Mouse (Mus musculus) kidney, embryonic 15.5 days (tissue): ENCODE data around the gene Itga3. TPM values are rescaled to one million over a fixed set of nuclear protein-coding genes. Genes with fewer than 3 reads are reported as not detected.

Source experiments
- ATAC-seq: fragments of 200-750 bp; cut with Nextera tagmentation; replicated peaks from 2 replicates; pipeline ENCODE4 v1.8.0; 2017; ENCODE audit warnings: moderate TSS enrichment; ENCODE audit not compliant: low FRiP score
- H3K27ac ChIP-seq: fragments of 300-500 bp; sonication (generic); 2 replicates; pipeline ENCODE4 v1.5.1; 2015; ENCODE audit warnings: mild to moderate bottlenecking, inconsistent platforms
- H3K27me3 ChIP-seq: fragments of 300-500 bp; sonication (generic); 2 replicates; pipeline ENCODE4 v1.6.1; 2015; ENCODE audit warnings: inconsistent platforms
- H3K36me3 ChIP-seq: fragments of 300-500 bp; sonication (generic); 2 replicates; pipeline ENCODE4 v1.6.1; 2015; ENCODE audit warnings: inconsistent platforms
- H3K4me1 ChIP-seq: fragments of 300-500 bp; sonication (generic); 2 replicates; pipeline ENCODE4 v1.6.1; 2015; ENCODE audit warnings: inconsistent platforms
- H3K4me2 ChIP-seq: fragments of 300-500 bp; sonication (generic); 2 replicates; pipeline ENCODE4 v1.6.1; 2015; ENCODE audit warnings: moderate library complexity, mild to moderate bottlenecking, inconsistent platforms
- H3K4me3 ChIP-seq: fragments of 300-500 bp; sonication (generic); replicated peaks from 2 replicates; pipeline ENCODE4 v1.5.1; 2015; ENCODE audit warnings: mild to moderate bottlenecking, inconsistent platforms
- H3K9ac ChIP-seq: fragments of 300-500 bp; sonication (generic); 2 replicates; pipeline ENCODE4 v1.6.1; 2015; ENCODE audit warnings: mild to moderate bottlenecking, inconsistent platforms
- H3K9me3 ChIP-seq: fragments of 300-500 bp; sonication (generic); replicated peaks from 2 replicates; pipeline ENCODE4 v1.6.1; 2016; ENCODE audit warnings: inconsistent platforms
- WGBS: fragments of 180-500 bp; shearing (Covaris S2); methylation state at CpG from one replicate; pipeline ENCODE4 v1.1.7; 2015; ENCODE audit warnings: mixed read lengths; 5-methylcytosine and 5-hydroxymethylcytosine counted together
- polyA plus RNA-seq: library from polyadenylated mRNA; unstranded; fragments of >200 nt; fragmentation: Nextera tagmentation; extraction: Ambion mirVana; gene quantifications from 2 replicates; pipeline ENCODE4 v1.2.1, GENCODE M21; 2015

The Itga3 gene
- polyA plus RNA-seq, 1 experiment from 2014 or later, result 22.9 TPM

DNA sequence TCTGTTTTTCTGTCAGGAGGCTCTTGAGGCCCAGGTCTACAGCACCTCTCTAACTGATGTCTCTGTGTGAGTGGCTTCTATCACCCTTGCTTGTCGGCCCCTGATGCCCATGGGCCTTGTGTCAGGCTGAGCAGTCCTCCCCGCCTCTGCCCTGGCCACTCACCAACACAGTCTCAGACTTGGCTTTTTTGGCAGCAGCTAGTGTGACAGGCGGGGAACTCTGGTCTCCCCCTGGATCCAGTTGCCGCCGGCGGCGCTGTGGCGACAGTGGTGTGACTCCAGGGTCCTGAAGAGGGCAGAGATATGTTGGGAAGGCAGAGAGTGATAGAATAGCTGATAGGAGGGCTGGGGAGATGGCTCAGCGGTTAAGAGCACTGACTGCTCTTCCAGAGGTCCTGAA lies 23.5 kb downstream of the Itga3 start:
- H3K4me1 ChIP-seq, result peaks cover 5% of the 10 kb centered on the region; the same call in 1 of the 2 replicates
- peaks cover 7% of the 10 kb centered on the region; the same call in 1 of the 2 replicates for H3K27me3 ChIP-seq
- no peak overlapping the region for H3K27ac ChIP-seq
- ATAC-seq, result no peak
- no peak overlapping the region for H3K4me2 ChIP-seq
- no peak overlapping the region for H3K4me3 ChIP-seq
- 83% methylated on average over 9 of the region's 9 CpGs for WGBS
- H3K36me3 ChIP-seq, result peaks cover 59% of the 10 kb centered on the region
- H3K9me3 ChIP-seq, result no peaks in the 10 kb centered on the region
- no peak overlapping the region for H3K9ac ChIP-seq

DNA sequence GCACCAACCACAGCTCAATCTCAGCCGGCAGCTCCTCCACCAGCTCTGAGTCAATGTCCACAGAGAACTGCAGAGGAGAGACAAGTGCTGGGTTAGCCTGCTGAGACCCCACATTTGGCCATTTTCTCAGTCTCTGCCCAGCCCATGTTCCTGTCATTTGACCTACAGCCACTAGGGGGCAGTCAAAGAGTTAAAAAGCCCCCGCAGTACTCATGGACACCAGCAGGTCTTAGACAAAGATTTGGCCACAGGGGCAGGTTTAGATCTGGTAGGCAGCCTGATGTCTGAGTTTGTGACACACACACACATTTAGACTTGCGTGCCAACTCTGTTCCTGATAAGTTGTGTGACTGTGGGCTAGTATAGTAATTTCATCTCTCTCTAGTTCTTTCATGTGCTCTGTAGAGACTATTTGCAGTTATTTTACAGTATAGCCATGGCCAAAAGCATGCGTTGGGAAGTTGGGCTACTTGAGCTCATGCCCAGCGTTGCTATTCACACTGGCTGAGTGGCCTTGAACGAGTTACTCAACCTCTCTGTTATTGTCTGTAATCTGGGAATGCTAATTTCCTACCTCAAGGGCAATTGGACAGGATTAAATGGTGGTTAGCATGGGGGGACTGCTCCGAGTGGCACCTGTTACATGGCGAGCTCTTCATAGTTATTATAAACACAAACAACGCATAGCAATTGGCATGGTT lies 29.5 kb downstream of the Itga3 start:
- no peaks in the 10 kb centered on the region for H3K9me3 ChIP-seq
- no peak overlapping the region for H3K4me2 ChIP-seq
- WGBS, result 61% methylated on average over 9 of the region's 9 CpGs
- H3K9ac ChIP-seq, result no peak overlapping the region
- no peak overlapping the region for H3K4me3 ChIP-seq
- peaks cover 13% of the 10 kb centered on the region for H3K4me1 ChIP-seq
- no peaks in the 10 kb centered on the region for H3K27me3 ChIP-seq
- H3K27ac ChIP-seq, result no peak overlapping the region
- ATAC-seq, result no peak
- H3K36me3 ChIP-seq, result peaks cover 27% of the 10 kb centered on the region; the same call in 1 of the 2 replicates

DNA sequence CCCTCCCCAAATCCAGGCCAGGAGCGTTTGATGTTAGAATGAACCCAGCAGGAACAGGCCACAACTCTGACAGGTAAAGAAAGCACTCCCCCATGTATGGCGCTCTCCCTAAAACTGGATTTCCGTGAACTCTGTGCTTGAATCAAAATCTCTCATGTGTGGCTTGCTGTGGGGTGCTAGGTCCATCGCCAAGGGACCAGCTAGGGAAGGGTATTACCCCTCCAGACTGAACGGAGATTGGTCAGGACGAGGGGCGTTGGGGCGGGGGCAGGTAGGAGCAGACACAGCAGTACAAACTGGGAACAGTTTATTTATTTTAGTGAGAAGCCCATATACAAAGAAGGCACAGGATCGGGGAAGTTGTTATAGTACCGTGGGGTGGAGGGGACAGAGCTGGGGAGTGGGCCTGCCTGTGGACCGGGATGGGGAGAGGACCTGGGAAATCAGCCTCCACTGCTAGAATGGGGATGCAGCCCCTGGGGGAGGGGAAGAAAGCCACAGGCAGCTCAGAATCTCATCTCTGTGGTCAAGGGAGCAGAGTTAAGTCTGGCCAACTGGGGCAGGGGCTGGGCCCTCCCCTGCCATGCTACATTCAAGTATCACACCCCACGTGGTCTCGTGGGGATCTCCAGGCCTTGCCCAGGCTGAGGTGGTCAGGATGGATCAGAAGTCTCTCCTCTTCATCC lies 32.3 kb downstream of the Itga3 start:
- Histone ChIP-seq H3K27me3 (no peaks in the 10 kb centered on the region), H3K4me2 (no peak overlapping the region), H3K4me3 (no peak overlapping the region), H3K4me1 (peaks cover 34% of the 10 kb centered on the region), H3K36me3 (peaks cover 16% of the 10 kb centered on the region; the same call in 1 of the 2 replicates), H3K9ac (no peak overlapping the region), H3K9me3 (no peaks in the 10 kb centered on the region), H3K27ac (peak overlapping the region; percentile 2; the same call in 1 of the 2 replicates)
- no peak for ATAC-seq
- 60% methylated on average over 12 of the region's 13 CpGs for WGBS

DNA sequence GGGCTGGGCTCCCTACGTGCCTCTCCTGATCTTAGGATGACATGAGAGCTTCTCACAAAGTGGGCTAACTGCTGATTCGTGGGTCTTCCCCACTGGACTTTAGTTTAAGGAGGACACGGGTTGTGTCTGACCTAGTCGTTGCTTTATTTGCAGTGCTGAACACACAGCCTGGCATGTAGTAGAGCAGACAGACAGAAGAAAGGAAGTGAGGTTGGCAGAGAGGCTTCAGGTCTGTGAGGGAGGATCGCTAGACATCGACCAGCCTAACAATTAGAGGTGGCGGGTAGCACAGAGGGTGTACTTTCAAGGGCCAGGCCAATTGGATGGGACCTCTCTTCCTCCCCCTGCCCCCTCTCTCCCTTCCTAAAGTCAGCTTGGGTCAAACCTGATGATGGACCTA lies 33.0 kb downstream of the Itga3 start:
- H3K27me3 ChIP-seq, result no peaks in the 10 kb centered on the region
- no peak overlapping the region for H3K9ac ChIP-seq
- no peaks in the 10 kb centered on the region for H3K9me3 ChIP-seq
- WGBS, result 57% methylated on average over 7 of the region's 7 CpGs
- ATAC-seq, result no peak
- no peak overlapping the region for H3K27ac ChIP-seq
- no peak overlapping the region for H3K4me2 ChIP-seq
- H3K4me1 ChIP-seq, result peaks cover 37% of the 10 kb centered on the region
- H3K36me3 ChIP-seq, result peaks cover 18% of the 10 kb centered on the region; the same call in 1 of the 2 replicates
- H3K4me3 ChIP-seq, result no peak overlapping the region

DNA sequence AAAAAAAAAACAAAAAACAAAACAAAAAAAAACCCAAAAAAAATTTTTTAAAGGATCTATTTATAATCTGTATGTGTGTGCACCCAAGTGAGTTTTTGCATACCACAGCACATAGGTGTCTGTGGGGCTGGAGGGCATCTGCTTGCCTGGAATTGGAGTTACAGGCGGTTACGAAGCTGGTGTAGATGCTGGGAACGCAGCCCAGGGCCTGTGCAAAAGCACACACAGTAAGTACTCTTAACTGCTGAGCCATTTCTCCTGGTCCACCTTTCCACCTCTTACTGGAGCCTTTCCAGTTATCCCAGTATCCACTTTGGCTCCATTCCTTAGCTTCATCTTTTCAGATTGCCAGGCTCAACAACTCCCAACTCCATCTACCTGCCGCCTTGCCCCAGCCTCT lies 33.5 kb downstream of the Itga3 start:
- Histone ChIP-seq H3K27ac (no peak overlapping the region), H3K4me2 (no peak overlapping the region), H3K9ac (no peak overlapping the region), H3K4me1 (peaks cover 37% of the 10 kb centered on the region), H3K4me3 (no peak overlapping the region), H3K27me3 (no peaks in the 10 kb centered on the region), H3K36me3 (peaks cover 23% of the 10 kb centered on the region; the same call in 1 of the 2 replicates), H3K9me3 (no peaks in the 10 kb centered on the region)
- ATAC-seq, result no peak
- 95% methylated on average over 4 of the region's 4 CpGs for WGBS

DNA sequence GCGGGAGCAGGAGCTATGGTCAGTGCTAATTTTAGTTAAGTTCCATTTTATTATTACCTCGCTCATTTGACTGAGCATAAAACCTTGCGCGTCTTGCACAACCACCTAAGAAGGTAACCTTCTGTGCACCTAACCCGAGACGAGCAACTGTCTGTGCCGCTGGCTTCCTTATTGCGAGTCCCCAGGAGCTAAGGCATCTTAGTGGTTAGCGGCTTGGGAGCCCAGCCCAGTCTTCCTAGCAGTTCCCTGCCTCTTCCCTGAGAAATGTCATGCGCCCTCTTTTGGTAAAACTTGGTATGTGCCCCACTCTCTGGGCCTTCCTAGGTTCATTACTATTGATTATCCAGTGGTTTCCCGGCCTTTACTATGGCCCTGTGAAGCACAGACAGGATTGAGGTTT lies 34.5 kb downstream of the Itga3 start:
- Histone ChIP-seq H3K4me3 (peak overlapping the region; percentile 90), H3K27ac (peak overlapping the region; percentile 68), H3K4me1 (peaks cover 37% of the 10 kb centered on the region), H3K27me3 (no peaks in the 10 kb centered on the region), H3K36me3 (peaks cover 31% of the 10 kb centered on the region; the same call in 1 of the 2 replicates), H3K9me3 (no peaks in the 10 kb centered on the region), H3K9ac (peak overlapping the region; percentile 19; the same call in 1 of the 2 replicates), H3K4me2 (peak overlapping the region; percentile 92)
- WGBS, result 0% methylated on average over 11 of the region's 11 CpGs
- no peak for ATAC-seq

DNA sequence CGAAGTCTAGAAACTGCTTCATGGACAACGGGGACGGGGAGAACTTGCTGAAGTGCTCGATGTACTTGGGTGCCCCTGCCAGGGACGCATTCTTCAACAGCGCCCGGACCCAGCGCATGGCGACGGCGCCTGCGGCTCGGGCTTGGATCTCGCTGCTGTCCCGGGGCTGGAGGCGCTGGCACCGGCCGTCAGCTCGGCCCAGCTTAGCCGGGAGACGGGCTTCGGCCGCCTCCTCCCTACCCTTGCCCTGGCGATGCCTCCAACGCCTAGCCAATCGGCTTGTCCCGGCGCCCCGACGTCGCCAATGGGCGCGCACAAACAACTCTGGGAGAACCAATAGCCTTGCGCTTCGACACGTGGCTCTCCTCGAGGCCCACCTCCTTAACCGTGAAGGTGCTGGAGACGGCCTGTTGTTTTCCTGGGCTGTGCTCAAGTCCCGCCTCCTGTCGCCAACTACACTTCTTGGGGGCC lies 35.4 kb downstream of the Itga3 start, which contains the start of gene Pdk2:
TSS of gene Pdk2 (minus strand) at position 216 of the 471 bp plus-strand sequence.
- under 1% methylated on average over 41 of the region's 41 CpGs for WGBS

DNA sequence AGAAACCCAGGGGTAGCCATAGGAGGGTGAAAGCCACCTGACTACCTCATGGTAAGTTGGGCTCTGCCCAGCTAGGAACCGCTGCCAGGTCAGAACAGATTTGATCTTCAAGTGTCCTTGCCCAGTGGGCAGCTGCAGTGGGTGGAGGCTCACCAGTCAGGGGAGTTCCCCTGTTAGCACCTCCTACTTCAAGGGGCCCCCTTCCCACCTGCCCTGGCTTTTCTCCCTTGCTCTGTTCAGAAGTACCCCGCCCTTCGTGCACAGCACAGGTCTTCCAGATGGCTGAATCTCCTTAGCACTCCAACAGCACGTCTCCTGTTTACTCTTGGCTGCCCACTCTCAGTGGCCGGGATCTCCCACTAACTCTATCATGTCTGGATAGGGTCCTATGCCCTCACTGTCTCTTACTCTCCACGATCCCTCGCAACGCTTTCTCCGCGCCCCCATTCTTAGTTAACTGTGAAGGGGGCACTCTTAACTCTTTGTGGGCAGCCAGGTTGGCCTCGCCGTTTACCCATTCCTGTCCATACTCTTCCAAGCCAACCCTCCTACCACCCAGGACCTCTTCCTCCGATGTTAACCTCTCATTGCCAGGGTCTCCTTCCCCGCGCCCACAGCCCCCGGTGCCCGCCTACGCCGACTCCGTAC lies 36.0 kb downstream of the Itga3 start:
- Histone ChIP-seq H3K27ac (peak overlapping the region; percentile 86), H3K4me1 (peaks cover 37% of the 10 kb centered on the region), H3K27me3 (no peaks in the 10 kb centered on the region), H3K4me3 (peak overlapping the region; percentile 90), H3K36me3 (peaks cover 45% of the 10 kb centered on the region; the same call in 1 of the 2 replicates), H3K9ac (peak overlapping the region; percentile 79), H3K9me3 (no peaks in the 10 kb centered on the region), H3K4me2 (peak overlapping the region; percentile 92)
- ATAC-seq, result peak; percentile 52
- under 1% methylated on average over 20 of the region's 20 CpGs for WGBS

More for the DNA sequence above, 35.4 kb downstream of the Itga3 start, which contains the start of gene Pdk2:
- peak within 1 kb of the TSS; percentile 79 for H3K9ac ChIP-seq
- no peaks in the 10 kb centered on the region for H3K9me3 ChIP-seq
- ATAC-seq, result peak; percentile 96
- peak within 1 kb of the TSS; percentile 90 for H3K4me3 ChIP-seq
- H3K4me1 ChIP-seq, result peaks cover 37% of the 10 kb centered on the region
- H3K36me3 ChIP-seq, result peaks cover 39% of the 10 kb centered on the region; the same call in 1 of the 2 replicates
- no peaks in the 10 kb centered on the region for H3K27me3 ChIP-seq
- H3K27ac ChIP-seq, result peak within 1 kb of the TSS; percentile 86
- H3K4me2 ChIP-seq, result peak within 1 kb of the TSS; percentile 92

DNA sequence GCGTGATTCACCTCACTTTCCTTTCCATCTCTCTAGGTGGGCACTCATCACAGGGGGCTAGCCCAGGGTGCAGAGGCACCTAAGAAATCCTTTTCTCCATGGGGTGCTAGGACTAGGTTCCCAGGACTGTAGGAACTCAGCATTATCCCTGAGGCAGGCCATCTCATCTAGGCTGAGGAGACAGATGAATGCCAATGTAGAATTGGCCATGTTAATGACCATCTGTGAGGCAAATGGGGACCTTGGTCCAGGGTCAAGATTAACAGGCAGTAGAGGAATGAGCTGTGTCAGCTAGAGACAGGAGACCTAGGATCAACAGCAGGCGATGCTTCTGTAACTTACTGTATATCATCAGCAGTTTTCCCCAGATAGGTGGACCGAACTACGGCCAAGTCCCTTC lies 36.8 kb downstream of the Itga3 start:
- peak overlapping the region; percentile 92 for H3K4me2 ChIP-seq
- H3K4me3 ChIP-seq, result peak overlapping the region; percentile 90
- peak overlapping the region; percentile 79 for H3K9ac ChIP-seq
- H3K36me3 ChIP-seq, result peaks cover 39% of the 10 kb centered on the region; the same call in 1 of the 2 replicates
- ATAC-seq, result no peak
- no peaks in the 10 kb centered on the region for H3K9me3 ChIP-seq
- H3K4me1 ChIP-seq, result peaks cover 35% of the 10 kb centered on the region
- WGBS, result 77% methylated on average over 4 of the region's 4 CpGs
- H3K27ac ChIP-seq, result peak overlapping the region; percentile 86
- H3K27me3 ChIP-seq, result no peaks in the 10 kb centered on the region

DNA sequence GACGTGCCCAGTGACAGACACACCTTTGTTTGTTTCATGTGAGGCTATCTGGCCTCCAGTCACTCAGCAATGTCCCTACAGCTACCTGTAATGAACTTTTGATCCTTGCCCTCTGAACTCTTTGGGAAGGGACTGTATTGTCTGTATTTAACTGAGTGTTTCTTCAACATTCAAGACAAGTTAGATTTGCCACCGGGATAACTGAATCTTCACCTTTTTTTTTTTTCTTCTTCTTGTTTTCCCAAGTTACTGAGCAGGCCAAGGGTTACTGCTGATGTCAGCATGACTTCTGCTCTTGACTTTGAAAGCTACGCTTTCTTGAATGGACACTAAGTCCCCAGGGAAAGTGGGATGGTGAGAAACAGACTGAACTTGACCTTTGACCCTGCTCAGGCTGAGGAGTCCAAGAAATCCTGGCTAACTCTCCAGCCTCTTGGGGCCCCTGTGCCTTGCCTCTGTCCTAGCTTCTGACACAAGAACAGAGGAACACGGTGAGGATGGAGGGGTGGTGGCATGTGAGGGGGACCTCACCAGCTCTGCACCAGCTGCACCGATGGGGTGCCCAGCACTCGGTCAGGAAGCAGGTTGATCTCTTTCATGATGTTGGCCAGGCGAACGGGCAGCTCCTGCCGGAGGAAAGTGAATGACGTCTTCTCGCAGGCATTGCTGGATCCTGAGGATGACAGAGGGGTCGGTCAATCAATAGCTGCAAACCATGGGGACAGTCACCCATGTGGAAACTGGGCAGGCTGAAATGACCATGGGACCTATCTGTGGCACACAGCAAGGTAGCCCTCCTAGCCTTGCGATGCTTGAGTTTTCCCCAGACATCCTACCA lies 37.6 kb downstream of the Itga3 start:
- peak overlapping the region; percentile 86; the same call in 1 of the 2 replicates for H3K27ac ChIP-seq
- no peaks in the 10 kb centered on the region for H3K9me3 ChIP-seq
- H3K4me2 ChIP-seq, result 0 out of 2 replicates have a peak overlapping the region, but pooled peaks have one; percentile 92
- no peak for ATAC-seq
- WGBS, result 83% methylated on average over 13 of the region's 13 CpGs
- peaks cover 33% of the 10 kb centered on the region for H3K4me1 ChIP-seq
- no peak overlapping the region for H3K4me3 ChIP-seq
- H3K36me3 ChIP-seq, result peaks cover 35% of the 10 kb centered on the region; the same call in 1 of the 2 replicates
- H3K27me3 ChIP-seq, result no peaks in the 10 kb centered on the region
- no peak overlapping the region for H3K9ac ChIP-seq
